Mouse (Mus musculus): ENCODE measurements around the gene Usp37. TPM values are rescaled to one million over a fixed set of nuclear protein-coding genes. Genes with fewer than 3 reads are reported as not detected.

Usp37 gene
- 19.3 and 22.6 TPM in 2 replicates for total RNA-seq (2023)

DNA sequence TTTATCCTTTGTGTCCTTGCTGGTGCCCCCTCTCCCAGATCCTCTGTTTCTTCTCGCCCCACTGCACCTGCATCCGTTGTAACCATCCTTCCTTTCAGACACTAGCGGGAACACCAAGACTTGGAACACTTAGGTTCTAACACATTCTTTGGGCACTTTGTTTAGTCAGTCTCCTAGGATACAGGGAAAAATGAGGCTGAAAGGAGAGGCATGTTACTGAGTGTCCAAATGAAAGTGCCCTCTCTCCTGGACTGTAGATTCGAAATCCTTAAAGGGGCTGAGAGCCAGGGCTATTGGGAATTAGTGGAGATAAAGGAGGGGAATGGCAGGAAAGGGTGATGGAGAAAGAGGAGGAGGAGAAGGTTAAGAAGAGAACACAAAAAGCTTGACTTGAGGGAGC is at the start of gene Usp37:
Gene Usp37 (minus strand): TSS at position 101 of the 400 bp plus-strand sequence.

DNA sequence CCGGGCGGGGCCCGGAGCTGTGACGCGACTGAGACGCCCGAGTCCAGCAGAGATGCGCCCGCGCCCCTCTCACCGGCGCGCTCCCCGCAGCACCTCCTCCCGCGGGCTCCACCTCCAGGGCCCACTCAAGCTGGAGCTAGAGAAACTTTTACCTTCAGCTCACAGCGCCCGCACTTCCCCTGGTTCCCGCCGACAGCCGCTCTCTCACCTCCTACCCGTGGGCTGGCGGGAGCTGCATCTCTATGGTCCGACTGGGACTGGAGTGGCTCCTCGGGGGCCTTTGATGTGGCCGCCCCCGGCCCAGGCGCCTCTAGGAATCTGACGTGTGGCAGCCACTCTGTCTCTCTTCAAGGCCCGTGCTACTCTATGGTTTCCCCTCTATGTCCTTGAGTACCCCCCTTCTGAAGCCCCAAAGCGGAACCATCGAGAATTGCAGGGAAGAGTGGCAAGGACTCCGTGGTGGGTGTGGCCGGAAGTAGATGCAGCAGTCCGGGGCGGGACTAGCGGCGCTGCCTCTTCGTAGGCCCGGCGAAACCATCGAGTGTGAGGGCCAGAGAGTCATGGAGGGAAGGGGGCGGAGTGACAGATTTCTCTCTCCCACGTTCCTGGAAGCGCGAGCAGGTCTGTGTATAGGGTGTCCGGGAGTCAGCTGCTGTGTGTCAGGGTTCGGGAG is 43.8 kb upstream of the Usp37 start, which contains the start of the genes Zfp142 and Bcs1l:
Gene Zfp142 (minus strand): TSS at position 474 of the 673 bp plus-strand sequence.
Gene Bcs1l (plus strand): TSS at position 517 of the 673 bp plus-strand sequence.

DNA sequence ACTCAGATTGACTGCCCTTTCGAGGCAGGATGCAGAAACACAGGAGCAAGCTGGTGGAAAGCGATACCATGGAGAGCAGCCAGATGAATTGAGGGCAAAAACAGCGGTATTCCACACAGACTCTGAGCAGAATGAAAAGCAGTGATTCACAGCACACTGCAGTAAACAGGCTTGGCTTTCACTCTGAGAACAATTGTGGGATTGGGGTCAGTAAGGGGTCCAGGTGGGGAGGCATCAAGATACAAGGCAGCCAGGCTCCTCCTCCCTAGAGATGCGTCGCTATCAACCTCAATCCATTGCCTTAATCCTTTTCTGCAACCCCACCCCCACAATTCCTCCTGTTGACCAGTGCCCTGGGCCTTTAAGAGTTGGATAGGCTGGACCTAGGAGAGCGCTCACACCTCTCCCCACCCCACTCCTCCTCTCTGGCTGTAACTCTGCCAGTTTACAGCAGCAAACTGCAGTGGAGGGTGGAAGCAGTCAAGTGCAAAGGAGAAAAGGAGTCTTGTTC is 1.6 kb downstream of the Usp37 start, which contains the start of gene Plcd4:
Gene Plcd4 (plus strand): TSS at position 438 of the 511 bp plus-strand sequence.

DNA sequence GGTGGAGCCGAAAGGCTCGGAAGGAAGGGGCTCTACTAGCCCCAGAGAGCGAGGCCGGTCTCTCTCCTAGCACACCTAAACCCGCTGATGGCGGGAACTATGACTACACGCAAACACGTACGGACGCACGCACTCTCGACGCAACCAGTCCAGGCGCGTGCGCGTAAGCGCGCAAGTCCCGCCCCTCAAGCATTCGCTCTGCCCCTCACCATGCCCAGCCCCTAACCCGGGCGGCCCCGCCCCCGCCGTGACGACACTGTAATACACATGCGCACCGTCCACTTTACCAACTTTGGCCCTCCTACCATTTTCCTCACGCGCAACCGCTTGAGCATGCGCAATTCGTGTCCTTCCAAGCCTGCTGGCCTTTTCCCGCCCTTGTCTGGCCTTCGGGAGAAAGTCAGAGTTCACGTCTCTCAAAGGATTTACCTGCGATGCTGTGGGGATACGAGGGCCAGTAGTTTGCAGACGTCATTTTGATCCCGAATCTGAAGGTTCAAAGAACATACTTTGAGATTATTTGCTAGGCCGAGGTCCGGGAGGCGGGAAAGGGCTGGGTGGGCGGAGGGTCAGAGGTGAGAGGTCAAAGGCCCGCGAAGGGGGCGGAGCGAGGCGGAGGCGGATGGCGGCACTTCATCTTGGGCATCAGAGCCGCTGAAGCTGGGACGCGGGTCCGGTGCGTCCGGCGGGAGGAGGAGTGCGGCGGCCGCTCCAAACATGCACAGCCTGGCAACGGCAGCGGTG is 38.2 kb downstream of the Usp37 start, which contains the start of gene Cnot9:
Gene Cnot9 (plus strand): TSS at position 338 of the 744 bp plus-strand sequence.

DNA sequence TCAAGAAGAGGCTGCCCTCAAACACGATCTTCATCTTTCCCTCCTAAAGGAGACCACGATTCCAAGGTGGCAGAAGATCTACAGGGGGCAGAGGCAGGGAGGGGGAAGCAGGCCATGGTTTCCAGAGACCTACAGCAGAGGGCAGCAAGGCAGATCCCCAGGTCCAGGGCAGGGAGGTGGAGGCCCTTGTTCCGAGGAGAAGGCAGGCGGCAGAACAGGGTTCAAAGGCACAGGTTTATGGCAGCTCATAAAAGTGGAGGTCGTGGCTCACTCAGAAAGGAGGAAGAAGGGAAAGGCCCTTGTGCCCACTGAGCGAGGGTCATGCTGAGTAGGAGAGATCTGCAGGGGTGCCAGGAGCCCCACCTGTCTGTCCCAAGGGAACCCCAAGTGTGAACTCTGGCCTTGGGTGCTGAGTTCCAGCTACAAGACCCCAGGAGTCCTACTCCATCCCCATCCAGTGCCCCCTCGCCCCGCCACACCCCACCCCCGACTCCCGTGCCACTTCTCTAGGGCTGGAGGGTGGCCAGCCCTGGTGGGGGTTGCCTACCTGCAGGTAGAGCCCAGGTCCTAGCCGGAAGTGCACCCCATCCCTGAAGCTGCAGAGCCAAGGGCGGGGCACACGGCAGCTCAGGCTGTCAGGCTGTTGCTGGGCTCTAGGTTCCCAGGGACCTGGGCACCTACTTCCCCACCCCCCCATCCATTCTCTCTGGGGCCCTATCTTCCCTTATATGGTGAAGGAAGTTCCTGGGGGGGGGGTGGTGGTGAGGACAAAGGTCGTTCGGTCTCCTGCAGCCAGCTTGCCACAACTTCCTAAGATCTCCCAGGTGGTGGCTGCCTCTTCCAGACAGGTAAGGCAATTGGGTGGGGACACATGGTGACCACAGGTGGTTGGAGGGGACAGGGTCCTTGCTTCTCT is 135.2 kb downstream of the Usp37 start, which contains the start of gene Vil1:
Gene Vil1 (plus strand): TSS at position 788 of the 916 bp plus-strand sequence.

DNA sequence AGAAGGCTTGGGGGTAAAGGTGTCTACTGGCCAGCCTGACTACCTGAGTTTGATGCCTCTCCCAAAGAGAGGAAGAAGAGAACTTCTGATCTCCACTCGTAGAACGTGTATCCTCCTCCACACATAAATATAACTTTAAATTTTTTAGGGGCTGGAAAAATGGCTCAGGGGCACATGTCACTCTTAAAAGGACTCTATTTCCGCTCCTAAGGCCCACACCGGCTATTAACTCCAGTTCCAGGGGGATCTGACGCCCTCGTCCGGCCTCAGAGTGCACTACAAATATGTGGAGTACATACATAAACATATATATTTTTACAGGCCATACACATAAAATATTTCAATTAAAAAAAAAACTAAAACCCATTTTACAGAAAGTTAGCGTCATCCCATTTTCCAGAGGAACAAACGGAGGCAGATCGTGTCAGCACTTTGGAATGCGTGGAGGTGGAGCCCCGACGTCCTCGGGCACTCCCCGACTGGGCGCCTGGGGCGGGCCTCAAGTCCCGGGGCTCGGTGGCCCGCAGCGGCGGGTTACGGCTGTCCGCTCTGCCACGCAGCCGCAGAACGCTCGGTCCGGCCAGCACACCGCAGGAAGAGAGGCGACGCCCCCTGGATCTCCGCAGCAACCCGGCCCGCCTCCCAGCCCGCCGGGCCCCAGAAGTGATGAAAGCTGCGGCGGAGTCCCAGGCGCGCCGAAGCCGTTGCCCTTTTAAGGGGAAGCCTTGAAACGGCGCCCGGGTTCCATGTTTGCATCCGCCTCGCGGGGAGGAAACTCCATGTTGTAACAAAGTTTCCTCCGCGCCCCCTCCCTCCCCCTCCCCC is 152.9 kb downstream of the Usp37 start, which contains the start of gene Ctdsp1:
Gene Ctdsp1 (plus strand): TSS at position 586 of the 825 bp plus-strand sequence.

Other genes with a start within 250 kb of the Usp37 start
- 22.5 and 25.0 TPM in 2 replicates for gene Tmbim1, start 238.7 kb downstream of the Usp37 start, total RNA-seq (2023)
- gene Catip, start 182.2 kb downstream of the Usp37 start, total RNA-seq (2023) = not detected in 2 replicates
- 247 and 304 TPM in 2 replicates for gene Slc11a1, start 169.1 kb downstream of the Usp37 start, total RNA-seq (2023)
- gene Ctdsp1, start 152.8 kb downstream of the Usp37 start, total RNA-seq (2023) = 141 and 163 TPM in 2 replicates
- 0.88 TPM in 1 of 2 replicates, not detected in the other for gene Vil1, start 134.9 kb downstream of the Usp37 start, total RNA-seq (2023)
- gene Cnot9, start 38.2 kb downstream of the Usp37 start, total RNA-seq (2023) = 22.2 and 23.0 TPM in 2 replicates
- 0.41 TPM in 1 of 2 replicates, not detected in the other for gene Plcd4, start 1.4 kb downstream of the Usp37 start, total RNA-seq (2023)
- gene Zfp142, start 44.0 kb upstream of the Usp37 start, total RNA-seq (2023) = 22.9 and 26.7 TPM in 2 replicates
- 5.9 and 7.7 TPM in 2 replicates for gene Bcs1l, start 44.0 kb upstream of the Usp37 start, total RNA-seq (2023)
- 42.8 and 46.0 TPM in 2 replicates for gene Rnf25, start 57.1 kb upstream of the Usp37 start, total RNA-seq (2023)
- gene Stk36, start 57.2 kb upstream of the Usp37 start, total RNA-seq (2023) = 2.0 and 2.9 TPM in 2 replicates
- gene Ttll4, start 117.5 kb upstream of the Usp37 start, total RNA-seq (2023) = 9.4 and 11.9 TPM in 2 replicates
- 20.6 and 24.9 TPM in 2 replicates for gene Cyp27a1, start 169.3 kb upstream of the Usp37 start, total RNA-seq (2023)
- not detected in 2 replicates for gene Prkag3, start 204.9 kb upstream of the Usp37 start, total RNA-seq (2023)
- gene Wnt6, start 227.6 kb upstream of the Usp37 start, total RNA-seq (2023) = 0.48 and 0.88 TPM in 2 replicates
- gene Wnt10a, start 247.2 kb upstream of the Usp37 start, total RNA-seq (2023) = not detected in 2 replicates